Mouse (Mus musculus): ENCODE data around the gene Trpm3. TPM values are rescaled to one million over a fixed set of nuclear protein-coding genes. Genes with fewer than 3 reads are reported as not detected.

Trpm3 gene
- polyA plus RNA-seq, 1 experiment from 2014 or later = 4.9 TPM

DNA sequence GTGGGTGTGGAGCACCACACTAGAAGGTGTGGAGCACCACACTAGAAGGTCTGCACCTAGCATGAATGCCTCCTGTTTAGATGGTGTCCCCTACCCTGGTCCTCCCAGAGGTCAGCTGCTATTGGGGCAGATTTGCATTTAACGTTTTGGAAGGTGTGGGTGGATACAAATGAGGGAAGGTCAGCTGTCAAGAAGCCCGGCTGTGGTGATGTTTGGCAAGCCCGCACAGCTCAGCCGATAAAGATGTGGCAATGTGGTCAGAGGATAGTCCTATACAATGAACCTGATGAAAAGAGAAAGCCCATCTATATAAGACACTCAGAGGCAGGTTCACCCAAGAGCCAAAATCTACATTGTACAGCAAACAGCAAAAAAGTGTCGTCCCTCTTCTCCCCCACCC is 895.3 kb downstream of the Trpm3 start:
- no peaks in the 10 kb centered on the region for H3K9me3 ChIP-seq (replicated peaks; ENCODE audit: control insufficient read depth, low read length)
- H3K27me3 ChIP-seq (ENCODE audit: control insufficient read depth, insufficient read depth, low read length) = no peaks in the 10 kb centered on the region
- no peak for ATAC-seq (replicated peaks; ENCODE audit: insufficient number of reproducible peaks, low FRiP score, low TSS enrichment, low read depth)
- WGBS = 86% methylated on average over 5 of the region's 5 CpGs
- H3K9ac ChIP-seq (replicated peaks; ENCODE audit: low read length) = no peak overlapping the region
- DNase-seq (ENCODE audit: low spot score) = no peak
- H3K27ac ChIP-seq (replicated peaks; ENCODE audit: low read depth, low read length) = no peak overlapping the region
- no peak overlapping the region for H3K4me3 ChIP-seq (ENCODE audit: low read depth, low read length)
- H3K4me2 ChIP-seq (ENCODE audit: low read depth, low read length) = no peak overlapping the region
- H3K4me1 ChIP-seq (ENCODE audit: control insufficient read depth, insufficient read depth, low read length) = no peaks in the 10 kb centered on the region
- H3K36me3 ChIP-seq (replicated peaks; ENCODE audit: control insufficient read depth, insufficient read depth, low read depth, low read length) = no peaks in the 10 kb centered on the region

DNA sequence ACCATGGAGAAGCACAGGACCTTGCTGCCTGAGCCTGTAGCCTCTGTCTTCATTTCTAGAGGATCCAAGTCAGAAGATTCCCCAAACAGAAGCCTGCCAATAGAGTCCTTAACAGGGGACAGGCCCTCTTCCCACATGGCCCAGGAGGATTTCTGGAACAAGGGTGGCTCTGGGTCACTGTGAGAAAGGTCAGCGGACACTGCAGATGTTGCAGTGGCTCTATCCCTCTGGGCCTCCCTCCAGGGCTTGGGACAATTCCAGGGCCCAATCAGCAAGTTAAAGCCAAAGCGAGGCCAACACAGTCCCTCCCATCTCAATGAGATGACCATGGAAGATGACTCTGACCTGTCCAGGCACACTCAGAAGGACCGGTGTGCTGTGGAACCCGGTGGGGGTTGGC is 896.1 kb downstream of the Trpm3 start:
- no peak overlapping the region for H3K4me2 ChIP-seq (ENCODE audit: low read depth, low read length)
- H3K9ac ChIP-seq (replicated peaks; ENCODE audit: low read length) = no peak overlapping the region
- no peaks in the 10 kb centered on the region for H3K9me3 ChIP-seq (replicated peaks; ENCODE audit: control insufficient read depth, low read length)
- 95% methylated on average over 4 of the region's 4 CpGs for WGBS
- DNase-seq (ENCODE audit: low spot score) (no peak), ATAC-seq (replicated peaks; ENCODE audit: insufficient number of reproducible peaks, low FRiP score, low TSS enrichment, low read depth) (no peak)
- no peak overlapping the region for H3K27ac ChIP-seq (replicated peaks; ENCODE audit: low read depth, low read length)
- no peaks in the 10 kb centered on the region for H3K27me3 ChIP-seq (ENCODE audit: control insufficient read depth, insufficient read depth, low read length)
- no peaks in the 10 kb centered on the region for H3K4me1 ChIP-seq (ENCODE audit: control insufficient read depth, insufficient read depth, low read length)
- no peak overlapping the region for H3K4me3 ChIP-seq (ENCODE audit: low read depth, low read length)
- H3K36me3 ChIP-seq (replicated peaks; ENCODE audit: control insufficient read depth, insufficient read depth, low read depth, low read length) = no peaks in the 10 kb centered on the region

DNA sequence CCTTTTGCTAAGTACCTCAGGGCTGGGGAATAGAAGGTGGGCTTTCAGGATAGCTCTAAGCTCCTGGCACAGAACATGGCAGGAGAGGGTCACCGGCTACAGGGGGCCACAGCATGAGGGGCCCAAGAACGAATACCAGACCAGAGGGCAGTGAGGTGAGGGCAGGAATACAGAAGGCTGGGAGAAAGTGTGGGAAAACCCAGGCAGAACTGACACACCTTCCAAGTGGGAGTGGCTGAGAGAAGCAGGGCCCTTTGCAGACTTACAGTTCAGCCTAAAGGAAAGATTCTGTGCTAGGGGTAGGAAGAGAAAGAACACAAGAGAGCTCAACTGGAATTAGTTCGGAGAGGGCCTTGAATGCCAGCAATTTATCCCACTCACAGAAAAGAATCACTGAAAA is 896.9 kb downstream of the Trpm3 start:
- DNase-seq (ENCODE audit: low spot score) = no peak
- no peaks in the 10 kb centered on the region for H3K27me3 ChIP-seq (ENCODE audit: control insufficient read depth, insufficient read depth, low read length)
- H3K9me3 ChIP-seq (replicated peaks; ENCODE audit: control insufficient read depth, low read length) = no peaks in the 10 kb centered on the region
- H3K4me2 ChIP-seq (ENCODE audit: low read depth, low read length) = no peak overlapping the region
- H3K9ac ChIP-seq (replicated peaks; ENCODE audit: low read length) = no peak overlapping the region
- H3K36me3 ChIP-seq (replicated peaks; ENCODE audit: control insufficient read depth, insufficient read depth, low read depth, low read length) = no peaks in the 10 kb centered on the region
- WGBS = 79% methylated on average over 3 of the region's 3 CpGs
- H3K4me1 ChIP-seq (ENCODE audit: control insufficient read depth, insufficient read depth, low read length) = no peaks in the 10 kb centered on the region
- no peak overlapping the region for H3K4me3 ChIP-seq (ENCODE audit: low read depth, low read length)
- no peak overlapping the region for H3K27ac ChIP-seq (replicated peaks; ENCODE audit: low read depth, low read length)
- ATAC-seq (replicated peaks; ENCODE audit: insufficient number of reproducible peaks, low FRiP score, low TSS enrichment, low read depth) = no peak

GRCm38 (mm10) chr19:23036782-23037477 is 898.1 kb downstream of the Trpm3 start:
- WGBS = 57% methylated on average over 11 of the region's 11 CpGs
- H3K27me3 ChIP-seq (ENCODE audit: control insufficient read depth, insufficient read depth, low read length) = no peaks in the 10 kb centered on the region
- no peak overlapping the region for H3K9ac ChIP-seq (replicated peaks; ENCODE audit: low read length)
- H3K4me2 ChIP-seq (ENCODE audit: low read depth, low read length) = no peak overlapping the region
- no peak overlapping the region for H3K27ac ChIP-seq (replicated peaks; ENCODE audit: low read depth, low read length)
- no peak overlapping the region for H3K4me3 ChIP-seq (ENCODE audit: low read depth, low read length)
- H3K9me3 ChIP-seq (replicated peaks; ENCODE audit: control insufficient read depth, low read length) = no peaks in the 10 kb centered on the region
- no peaks in the 10 kb centered on the region for H3K4me1 ChIP-seq (ENCODE audit: control insufficient read depth, insufficient read depth, low read length)
- no peaks in the 10 kb centered on the region for H3K36me3 ChIP-seq (replicated peaks; ENCODE audit: control insufficient read depth, insufficient read depth, low read depth, low read length)
- ATAC-seq (replicated peaks; ENCODE audit: insufficient number of reproducible peaks, low FRiP score, low TSS enrichment, low read depth) (no peak), DNase-seq (ENCODE audit: low spot score) (no peak)

DNA sequence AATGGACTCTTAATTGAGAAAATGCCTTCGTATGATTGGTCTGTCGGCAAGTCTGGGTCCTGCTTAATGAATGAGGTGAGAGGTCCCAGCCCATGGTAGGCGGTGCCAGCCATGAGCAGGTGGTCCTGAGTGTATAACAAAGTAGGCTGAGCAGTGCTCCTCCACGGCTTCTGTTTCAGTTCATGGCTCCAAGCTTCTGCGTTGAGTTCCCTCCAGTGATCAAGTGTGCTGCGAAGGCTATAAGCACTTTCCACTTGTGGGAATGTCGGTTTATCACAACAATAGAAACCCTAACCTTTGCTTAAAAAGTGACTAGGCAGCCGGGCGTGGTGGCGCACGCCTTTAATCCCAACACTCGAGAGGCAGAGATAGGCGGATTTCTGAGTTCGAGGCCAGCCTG is 898.7 kb downstream of the Trpm3 start:
- Histone ChIP-seq H3K27me3 (ENCODE audit: control insufficient read depth, insufficient read depth, low read length) (no peaks in the 10 kb centered on the region), H3K9me3 (replicated peaks; ENCODE audit: control insufficient read depth, low read length) (no peaks in the 10 kb centered on the region), H3K36me3 (replicated peaks; ENCODE audit: control insufficient read depth, insufficient read depth, low read depth, low read length) (no peaks in the 10 kb centered on the region), H3K9ac (replicated peaks; ENCODE audit: low read length) (no peak overlapping the region), H3K27ac (replicated peaks; ENCODE audit: low read depth, low read length) (no peak overlapping the region), H3K4me2 (ENCODE audit: low read depth, low read length) (no peak overlapping the region), H3K4me3 (ENCODE audit: low read depth, low read length) (no peak overlapping the region), H3K4me1 (ENCODE audit: control insufficient read depth, insufficient read depth, low read length) (no peaks in the 10 kb centered on the region)
- DNase-seq (ENCODE audit: low spot score) = no peak
- WGBS = 80% methylated on average over 14 of the region's 14 CpGs
- no peak for ATAC-seq (replicated peaks; ENCODE audit: insufficient number of reproducible peaks, low FRiP score, low TSS enrichment, low read depth)

- no peak overlapping the region for H3K9ac ChIP-seq (replicated peaks; ENCODE audit: low read length)
- H3K4me3 ChIP-seq (ENCODE audit: low read depth, low read length) = no peak overlapping the region
- H3K4me2 ChIP-seq (ENCODE audit: low read depth, low read length) = no peak overlapping the region
- H3K27me3 ChIP-seq (ENCODE audit: control insufficient read depth, insufficient read depth, low read length) = no peaks in the 10 kb centered on the region
- DNase-seq (ENCODE audit: low spot score) = no peak
- no peaks in the 10 kb centered on the region for H3K9me3 ChIP-seq (replicated peaks; ENCODE audit: control insufficient read depth, low read length)
- H3K27ac ChIP-seq (replicated peaks; ENCODE audit: low read depth, low read length) = no peak overlapping the region
- H3K4me1 ChIP-seq (ENCODE audit: control insufficient read depth, insufficient read depth, low read length) = no peaks in the 10 kb centered on the region
- ATAC-seq (replicated peaks; ENCODE audit: insufficient number of reproducible peaks, low FRiP score, low TSS enrichment, low read depth) = no peak
- 94% methylated on average over 2 of the region's 2 CpGs for WGBS
- H3K36me3 ChIP-seq (replicated peaks; ENCODE audit: control insufficient read depth, insufficient read depth, low read depth, low read length) = no peaks in the 10 kb centered on the region
Measured at GRCm38 (mm10) chr19:23038321-23038720, 899.5 kb downstream of the Trpm3 start.

DNA sequence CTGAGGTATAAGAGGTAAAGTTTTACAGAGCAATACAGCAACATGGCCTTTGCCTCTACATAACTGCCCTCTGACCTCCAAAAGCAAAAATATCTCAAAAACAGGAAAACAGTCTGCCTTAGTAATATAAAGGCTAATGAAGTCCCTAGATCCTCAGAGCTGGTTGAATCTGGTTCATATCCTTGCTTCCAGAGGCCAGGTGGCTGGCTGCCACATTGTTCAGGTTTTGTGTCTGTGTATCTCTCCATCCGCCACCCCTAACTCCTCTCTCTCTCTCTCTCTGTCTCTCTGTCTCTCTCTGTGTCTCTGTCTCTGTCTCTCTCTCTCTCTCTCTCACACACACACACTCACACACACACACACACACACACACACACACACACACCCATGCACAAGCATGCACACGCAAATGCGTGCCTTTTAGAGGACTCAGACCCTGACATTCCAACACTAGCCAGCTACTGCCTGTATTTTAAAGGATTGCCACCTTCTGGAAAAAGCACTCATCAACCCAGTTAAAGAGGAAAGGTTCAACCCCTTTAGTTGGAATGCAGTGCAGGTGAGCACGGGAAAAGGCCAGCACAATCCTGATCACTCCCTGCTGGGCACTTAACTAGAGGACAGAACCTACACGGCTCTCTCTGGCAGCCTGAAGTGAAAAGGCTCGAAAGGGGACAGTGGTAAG is 902.8 kb downstream of the Trpm3 start:
- DNase-seq (ENCODE audit: low spot score) = no peak
- Histone ChIP-seq H3K4me3 (ENCODE audit: low read depth, low read length) (no peak overlapping the region), H3K4me1 (ENCODE audit: control insufficient read depth, insufficient read depth, low read length) (no peaks in the 10 kb centered on the region), H3K27me3 (ENCODE audit: control insufficient read depth, insufficient read depth, low read length) (no peaks in the 10 kb centered on the region), H3K9ac (replicated peaks; ENCODE audit: low read length) (no peak overlapping the region), H3K4me2 (ENCODE audit: low read depth, low read length) (no peak overlapping the region), H3K9me3 (replicated peaks; ENCODE audit: control insufficient read depth, low read length) (no peaks in the 10 kb centered on the region), H3K27ac (replicated peaks; ENCODE audit: low read depth, low read length) (no peak overlapping the region), H3K36me3 (replicated peaks; ENCODE audit: control insufficient read depth, insufficient read depth, low read depth, low read length) (no peaks in the 10 kb centered on the region)
- no peak for ATAC-seq (replicated peaks; ENCODE audit: insufficient number of reproducible peaks, low FRiP score, low TSS enrichment, low read depth)
- WGBS = 53% methylated on average over 6 of the region's 6 CpGs

GRCm38 (mm10) chr19:23042168-23042733 is 903.4 kb downstream of the Trpm3 start:
- Histone ChIP-seq H3K9ac (replicated peaks; ENCODE audit: low read length) (no peak overlapping the region), H3K4me3 (ENCODE audit: low read depth, low read length) (no peak overlapping the region), H3K36me3 (replicated peaks; ENCODE audit: control insufficient read depth, insufficient read depth, low read depth, low read length) (no peaks in the 10 kb centered on the region), H3K4me2 (ENCODE audit: low read depth, low read length) (no peak overlapping the region), H3K27me3 (ENCODE audit: control insufficient read depth, insufficient read depth, low read length) (no peaks in the 10 kb centered on the region), H3K4me1 (ENCODE audit: control insufficient read depth, insufficient read depth, low read length) (no peaks in the 10 kb centered on the region), H3K27ac (replicated peaks; ENCODE audit: low read depth, low read length) (no peak overlapping the region), H3K9me3 (replicated peaks; ENCODE audit: control insufficient read depth, low read length) (no peaks in the 10 kb centered on the region)
- no peak for ATAC-seq (replicated peaks; ENCODE audit: insufficient number of reproducible peaks, low FRiP score, low TSS enrichment, low read depth)
- WGBS = 56% methylated on average over 6 of the region's 6 CpGs
- DNase-seq (ENCODE audit: low spot score) = no peak

Data from embryonic facial prominence, embryonic 11.5 days (tissue).